Mouse (Mus musculus) forebrain, embryonic 12.5 days (tissue): ENCODE measurements around the gene Adat3. TPM values are rescaled to one million over a fixed set of nuclear protein-coding genes. Genes with fewer than 3 reads are reported as not detected.
A peak's percentile ranks its signal among the peaks of the same experiment; 100 is the strongest.

Experiments
- ATAC-seq: fragments of 200-750 bp; cut with Nextera tagmentation; 2 replicates; pipeline ENCODE4 v1.8.0; 2017; ENCODE audit warnings: moderate TSS enrichment; ENCODE audit not compliant: low FRiP score
- H3K27ac ChIP-seq: fragments of 300-500 bp; sonication (generic); 2 replicates; pipeline ENCODE4 v1.5.1; 2016; ENCODE audit warnings: mild to moderate bottlenecking
- H3K27me3 ChIP-seq: fragments of 300-500 bp; sonication (generic); 2 replicates; pipeline ENCODE4 v1.6.1; 2016; ENCODE audit warnings: mild to moderate bottlenecking
- H3K36me3 ChIP-seq: fragments of 300-500 bp; sonication (generic); replicated peaks from 2 replicates; pipeline ENCODE4 v1.6.1; 2016; ENCODE audit warnings: mild to moderate bottlenecking
- H3K4me1 ChIP-seq: fragments of 300-500 bp; sonication (generic); 2 replicates; pipeline ENCODE4 v1.6.1; 2016
- H3K4me2 ChIP-seq: fragments of 300-500 bp; sonication (generic); 2 replicates; pipeline ENCODE4 v1.6.1; 2016; ENCODE audit warnings: mild to moderate bottlenecking, moderate library complexity
- H3K4me3 ChIP-seq: fragments of 300-500 bp; sonication (generic); replicated peaks from 2 replicates; pipeline ENCODE4 v1.5.1; 2016; ENCODE audit warnings: mild to moderate bottlenecking
- H3K9ac ChIP-seq: fragments of 300-500 bp; sonication (generic); 2 replicates; pipeline ENCODE4 v1.6.1; 2016; ENCODE audit warnings: mild to moderate bottlenecking
- H3K9me3 ChIP-seq: fragments of 300-500 bp; sonication (generic); 2 replicates; pipeline ENCODE4 v1.6.1; 2016
- WGBS: fragments of 180-500 bp; shearing (Covaris S2); methylation state at CpG from one replicate; pipeline ENCODE4 v1.1.7; 2016; 5-methylcytosine and 5-hydroxymethylcytosine counted together
- polyA plus RNA-seq: library from polyadenylated mRNA; unstranded; fragments of >200 nt; fragmentation: Nextera tagmentation; extraction: Ambion mirVana; gene quantifications from 2 replicates; pipeline ENCODE4 v1.2.1, GENCODE M21; 2016

Gene Adat3
- polyA plus RNA-seq, 1 experiment from 2014 or later: 6.0 TPM

GRCm38 (mm10) chr10:80620365-80620764 lies 17.7 kb downstream of the Adat3 start:
- peaks cover 30% of the 10 kb centered on the region for H3K4me1 ChIP-seq
- H3K9me3 ChIP-seq: no peaks in the 10 kb centered on the region
- no peaks in the 10 kb centered on the region for H3K27me3 ChIP-seq
- no peak for ATAC-seq
- no peak overlapping the region for H3K9ac ChIP-seq
- H3K4me3 ChIP-seq: no peak overlapping the region
- WGBS: 90% methylated on average over 9 of the region's 9 CpGs
- peaks cover 8% of the 10 kb centered on the region for H3K36me3 ChIP-seq
- H3K27ac ChIP-seq: no peak overlapping the region
- no peak overlapping the region for H3K4me2 ChIP-seq

DNA sequence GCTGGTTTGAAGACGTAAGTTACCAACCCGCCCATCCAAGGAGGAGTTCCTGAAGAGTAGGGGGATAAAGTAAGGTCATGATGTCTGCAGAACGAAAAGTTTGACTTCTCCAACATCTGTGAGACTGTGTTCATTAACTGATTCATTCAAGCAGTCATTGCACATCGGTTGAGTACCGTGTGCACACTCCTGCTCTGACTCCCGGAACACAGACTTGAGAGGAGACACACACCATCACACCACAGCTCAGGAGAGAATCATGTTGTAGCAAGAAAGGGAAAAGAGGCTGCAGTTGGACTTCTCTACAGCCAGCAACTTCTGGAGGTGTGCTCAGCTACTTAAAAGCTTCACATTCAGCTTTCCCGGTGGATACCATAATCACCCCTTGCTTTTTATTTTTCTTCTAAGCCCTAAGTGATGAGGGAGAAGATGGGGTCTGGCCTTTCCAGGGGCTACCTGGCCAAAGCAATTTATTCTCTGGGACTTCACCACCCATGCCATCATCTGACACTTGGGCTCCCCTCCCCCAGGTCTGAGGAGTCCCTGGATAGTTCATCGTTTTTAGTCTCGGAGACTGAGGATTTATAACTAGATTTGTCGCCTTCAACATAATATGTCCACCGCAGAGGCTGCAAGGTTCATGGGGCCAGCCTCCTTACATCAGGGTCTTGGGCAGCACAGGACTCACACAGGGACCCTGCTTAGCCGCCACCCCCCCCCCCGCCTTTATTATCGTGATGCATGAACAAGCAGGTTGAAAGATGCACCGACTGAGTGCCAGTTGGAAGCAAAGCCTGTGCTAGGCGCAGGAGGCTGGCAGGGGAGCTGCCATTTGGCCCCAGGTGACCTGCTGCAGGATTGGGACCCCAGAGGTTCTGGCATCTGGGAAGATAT lies 18.4 kb downstream of the Adat3 start:
- peak overlapping the region; percentile 62 for H3K4me2 ChIP-seq
- 54% methylated on average over 16 of the region's 16 CpGs for WGBS
- no peak for ATAC-seq
- H3K4me1 ChIP-seq: peaks cover 31% of the 10 kb centered on the region
- peak overlapping the region; percentile 92 for H3K4me3 ChIP-seq
- peak overlapping the region; percentile 95 for H3K27ac ChIP-seq
- H3K36me3 ChIP-seq: peaks cover 5% of the 10 kb centered on the region; the same call in 1 of the 2 replicates
- H3K9ac ChIP-seq: peak overlapping the region; percentile 47
- no peaks in the 10 kb centered on the region for H3K9me3 ChIP-seq
- H3K27me3 ChIP-seq: no peaks in the 10 kb centered on the region

- peak overlapping the region; percentile 95 for H3K27ac ChIP-seq
- 5% methylated on average over 9 of the region's 9 CpGs for WGBS
- peak overlapping the region; percentile 47 for H3K9ac ChIP-seq
- 0 out of 2 replicates have a peak, but pooled peaks cover 3% of the 10 kb centered on the region for H3K36me3 ChIP-seq
- no peaks in the 10 kb centered on the region for H3K9me3 ChIP-seq
- no peak for ATAC-seq
- H3K4me3 ChIP-seq: peak overlapping the region; percentile 92
- H3K4me2 ChIP-seq: peak overlapping the region; percentile 62
- no peaks in the 10 kb centered on the region for H3K27me3 ChIP-seq
- H3K4me1 ChIP-seq: peaks cover 31% of the 10 kb centered on the region
Observed at GRCm38 (mm10) chr10:80621690-80621939, 18.9 kb downstream of the Adat3 start.

DNA sequence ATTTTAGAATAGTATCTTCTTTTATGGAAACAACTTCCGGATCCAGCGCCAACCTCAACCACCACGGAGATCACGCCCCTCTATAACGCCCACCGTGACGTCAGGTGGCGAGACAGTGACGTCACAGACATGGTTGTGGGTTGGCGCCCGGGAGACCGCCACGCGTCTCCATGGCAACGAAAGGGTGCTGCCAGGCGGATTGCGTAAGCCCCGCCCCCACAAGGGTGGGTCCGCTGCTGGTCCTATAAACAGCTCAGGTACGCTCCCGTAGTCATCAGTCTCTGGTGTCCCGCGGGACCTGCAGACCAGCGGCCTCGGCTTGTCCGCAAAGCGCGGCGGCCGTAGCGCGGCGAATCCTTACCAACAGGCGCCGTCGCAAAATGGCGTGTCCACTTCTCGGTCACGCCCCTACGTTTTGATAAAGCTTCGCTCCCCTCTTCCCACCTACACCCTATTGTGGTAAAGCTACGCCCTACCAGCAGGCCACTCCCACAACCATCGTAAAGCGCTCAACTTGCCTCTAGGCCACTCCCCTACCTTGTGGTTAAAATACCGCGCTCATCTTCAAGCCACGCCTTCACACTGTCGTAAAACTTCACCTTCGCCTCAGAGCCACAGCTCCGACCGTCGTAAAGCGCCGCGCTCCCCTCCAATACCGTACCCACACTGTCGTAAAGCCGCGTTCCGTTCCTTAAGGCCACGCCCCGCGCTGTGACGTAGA lies 19.4 kb downstream of the Adat3 start:
- under 1% methylated on average over 64 of the region's 64 CpGs for WGBS
- Histone ChIP-seq H3K4me1 (peaks cover 31% of the 10 kb centered on the region), H3K4me2 (peak overlapping the region; percentile 62), H3K9me3 (no peaks in the 10 kb centered on the region), H3K27ac (peak overlapping the region; percentile 95), H3K4me3 (peak overlapping the region; percentile 92), H3K36me3 (0 out of 2 replicates have a peak, but pooled peaks cover 3% of the 10 kb centered on the region), H3K27me3 (no peaks in the 10 kb centered on the region), H3K9ac (0 out of 2 replicates have a peak overlapping the region, but pooled peaks have one; percentile 95)
- ATAC-seq: peak; percentile 97

DNA sequence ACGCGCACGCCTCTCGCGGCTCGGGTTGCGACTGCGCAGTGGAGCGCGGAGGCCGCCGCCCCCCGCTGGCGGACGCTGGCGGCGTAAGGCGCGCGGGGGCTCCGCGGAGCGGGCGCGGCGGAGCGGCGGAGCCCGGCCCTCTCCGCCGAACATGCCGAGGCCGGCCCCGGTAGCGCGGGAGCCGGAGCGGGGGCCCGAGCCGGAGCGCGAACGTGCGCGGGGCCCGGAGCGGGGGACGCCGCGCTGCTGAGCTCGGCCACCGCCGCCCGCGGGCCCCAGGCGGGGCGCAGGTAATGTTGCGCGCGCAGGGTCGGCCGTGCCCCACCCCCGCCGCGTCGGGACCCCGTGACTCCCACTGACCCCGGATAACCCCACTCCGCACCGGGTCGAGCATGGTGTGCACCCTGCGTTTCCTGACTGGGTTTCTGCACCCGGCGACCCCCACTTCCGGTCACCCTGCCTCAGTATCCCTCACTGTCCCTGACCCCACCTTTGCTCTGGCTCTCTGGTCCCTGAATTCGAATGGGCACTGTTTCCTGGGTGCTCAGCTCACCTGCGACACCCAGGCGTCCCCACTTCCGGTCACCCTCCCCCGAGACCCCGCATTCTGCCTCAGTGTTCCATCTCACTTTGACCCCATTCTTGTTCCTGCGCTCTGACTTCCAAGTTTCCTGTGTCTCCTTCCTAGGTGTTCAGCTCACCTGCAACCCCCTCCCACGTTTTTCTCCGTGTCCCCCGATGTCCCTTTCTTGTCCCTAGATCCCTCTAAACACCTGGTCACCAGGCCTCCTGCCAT lies 20.2 kb downstream of the Adat3 start, which contains the start of gene Csnk1g2:
TSS of gene Csnk1g2 (plus strand) at position 178 of the 796 bp plus-strand sequence.
- Histone ChIP-seq H3K27ac (peak within 1 kb of the TSS; percentile 95), H3K4me1 (peaks cover 37% of the 10 kb centered on the region), H3K4me2 (peak within 1 kb of the TSS; percentile 97), H3K36me3 (0 out of 2 replicates have a peak, but pooled peaks cover 3% of the 10 kb centered on the region), H3K27me3 (no peaks in the 10 kb centered on the region), H3K9ac (peak within 1 kb of the TSS; percentile 95), H3K4me3 (peak within 1 kb of the TSS; percentile 92), H3K9me3 (no peaks in the 10 kb centered on the region)
- WGBS: under 1% methylated on average over 85 of the region's 85 CpGs
- no peak; the same call in 1 of the 2 replicates for ATAC-seq

DNA sequence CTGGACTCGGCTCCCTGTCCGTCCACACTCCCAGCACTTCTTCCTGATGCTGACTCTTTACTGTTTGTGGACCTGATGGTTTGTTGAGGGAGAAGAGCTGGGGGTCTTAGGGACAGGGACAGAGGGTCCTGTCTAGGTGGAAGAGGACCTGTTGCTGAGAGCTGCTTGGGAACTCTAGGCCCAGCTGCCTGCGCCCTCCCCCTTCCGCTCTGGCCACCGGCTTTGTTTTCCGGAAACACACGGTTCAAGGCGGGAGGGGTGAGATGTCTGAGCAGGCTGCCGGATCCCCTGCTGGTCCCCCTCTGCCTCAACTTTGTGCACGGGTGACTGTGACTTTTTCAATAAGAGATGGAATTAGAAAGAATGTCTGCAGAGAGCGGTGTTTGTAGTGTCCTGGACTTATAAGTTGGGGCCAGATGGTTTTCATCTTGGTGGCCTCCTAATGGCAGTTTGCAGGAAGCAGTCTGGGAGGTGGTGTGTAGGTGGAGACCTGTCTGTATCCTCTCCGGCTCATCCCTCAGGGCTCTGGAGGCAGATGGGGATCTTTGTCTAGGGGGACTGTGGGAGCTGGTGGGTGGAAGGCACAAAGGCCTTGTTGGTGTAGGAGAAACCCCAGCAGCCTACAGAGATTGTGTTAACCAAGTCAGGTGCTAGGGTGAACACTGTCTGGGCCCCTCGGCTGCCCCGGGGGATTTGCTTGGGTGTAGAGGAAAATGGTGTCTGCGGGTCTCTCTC lies 20.9 kb downstream of the Adat3 start:
- H3K4me1 ChIP-seq: peaks cover 39% of the 10 kb centered on the region
- peak overlapping the region; percentile 97 for H3K4me2 ChIP-seq
- no peak for ATAC-seq
- H3K9ac ChIP-seq: peak overlapping the region; percentile 95
- WGBS: 19% methylated on average over 15 of the region's 15 CpGs
- H3K27ac ChIP-seq: peak overlapping the region; percentile 95
- peak overlapping the region; percentile 92 for H3K4me3 ChIP-seq
- 0 out of 2 replicates have a peak, but pooled peaks cover 3% of the 10 kb centered on the region for H3K36me3 ChIP-seq
- no peaks in the 10 kb centered on the region for H3K9me3 ChIP-seq
- no peaks in the 10 kb centered on the region for H3K27me3 ChIP-seq

DNA sequence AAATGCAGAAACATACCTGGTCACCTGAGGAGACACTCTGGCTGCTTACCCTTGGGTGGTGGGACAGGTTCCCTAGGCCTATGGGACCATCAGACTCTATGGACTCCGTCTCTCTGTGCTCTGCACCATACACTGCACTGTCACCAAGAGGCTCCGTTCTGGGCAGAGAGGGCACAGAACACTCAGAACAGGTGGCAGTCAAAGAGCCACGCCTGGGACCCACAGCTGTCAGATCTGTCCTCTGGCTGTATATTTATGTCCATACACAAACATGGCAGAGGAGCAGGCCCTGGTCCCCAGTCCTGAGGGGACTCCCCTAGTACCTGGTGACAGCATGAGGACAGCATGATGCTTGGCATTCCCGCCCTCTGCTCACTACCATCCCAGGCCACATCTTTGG lies 23.1 kb downstream of the Adat3 start:
- Histone ChIP-seq H3K4me2 (no peak overlapping the region), H3K4me1 (peaks cover 41% of the 10 kb centered on the region), H3K9ac (no peak overlapping the region), H3K4me3 (no peak overlapping the region), H3K36me3 (0 out of 2 replicates have a peak, but pooled peaks cover 3% of the 10 kb centered on the region), H3K27ac (0 out of 2 replicates have a peak overlapping the region, but pooled peaks have one; percentile 8), H3K9me3 (no peaks in the 10 kb centered on the region), H3K27me3 (no peaks in the 10 kb centered on the region)
- whole genome bisulfite sequencing: 85% methylated on average over 4 of the region's 4 CpGs
- ATAC-seq: no peak

DNA sequence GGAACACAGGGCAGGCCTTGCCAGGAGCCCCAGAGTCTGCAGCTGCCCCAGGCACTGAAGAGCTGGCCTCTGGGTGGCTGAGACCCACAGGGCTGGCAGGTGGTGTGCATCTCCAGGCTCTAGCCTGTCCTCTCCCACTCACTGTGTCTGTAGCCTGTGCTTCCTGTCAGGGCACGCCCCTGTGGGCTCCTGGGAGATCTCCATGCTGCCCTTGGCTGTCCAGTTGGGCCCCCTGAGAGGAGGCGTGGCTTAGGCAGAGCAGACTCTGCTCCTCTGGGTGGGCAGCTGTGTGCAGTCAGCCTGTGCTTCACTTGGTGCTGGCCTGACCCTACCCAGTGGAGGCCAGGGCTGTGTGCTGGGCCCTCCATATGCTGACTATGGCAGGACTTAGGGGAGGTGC lies 25.0 kb downstream of the Adat3 start:
- WGBS: 77% methylated on average over 2 of the region's 2 CpGs
- Histone ChIP-seq H3K4me3 (no peak overlapping the region), H3K27me3 (no peaks in the 10 kb centered on the region), H3K27ac (no peak overlapping the region), H3K4me1 (peaks cover 35% of the 10 kb centered on the region), H3K36me3 (peaks cover 3% of the 10 kb centered on the region; the same call in 1 of the 2 replicates), H3K9ac (peak overlapping the region; percentile 21; the same call in 1 of the 2 replicates), H3K9me3 (no peaks in the 10 kb centered on the region), H3K4me2 (no peak overlapping the region)
- ATAC-seq: no peak

DNA sequence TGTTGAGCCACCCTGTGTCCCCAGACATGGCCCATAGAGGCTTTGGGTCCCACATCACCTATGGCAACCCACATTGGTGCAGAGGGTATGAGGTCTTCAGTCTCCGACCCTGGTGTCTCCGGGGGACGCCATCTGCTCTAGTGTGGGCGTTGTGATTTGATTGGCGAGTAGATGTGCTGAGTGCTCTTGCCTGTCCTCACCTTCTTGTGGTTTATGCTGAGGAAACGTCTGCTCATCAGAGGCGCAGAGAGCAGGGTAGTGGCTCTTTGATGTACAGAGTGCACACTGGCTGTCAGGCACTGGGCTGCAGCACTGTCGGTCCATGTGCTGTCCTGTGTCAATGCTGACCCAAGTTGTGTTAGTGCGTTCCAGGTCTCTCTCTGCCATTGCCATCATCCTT lies 26.2 kb downstream of the Adat3 start:
- WGBS: 89% methylated on average over 9 of the region's 9 CpGs
- no peak overlapping the region for H3K9ac ChIP-seq
- H3K4me3 ChIP-seq: no peak overlapping the region
- H3K4me1 ChIP-seq: peaks cover 26% of the 10 kb centered on the region
- no peaks in the 10 kb centered on the region for H3K9me3 ChIP-seq
- H3K27me3 ChIP-seq: no peaks in the 10 kb centered on the region
- H3K36me3 ChIP-seq: peaks cover 5% of the 10 kb centered on the region
- H3K4me2 ChIP-seq: no peak overlapping the region
- ATAC-seq: no peak
- no peak overlapping the region for H3K27ac ChIP-seq

- Histone ChIP-seq H3K4me1 (no peaks in the 10 kb centered on the region; the same call in 1 of the 2 replicates), H3K27ac (no peak overlapping the region), H3K36me3 (peaks cover 66% of the 10 kb centered on the region), H3K9ac (no peak overlapping the region), H3K9me3 (no peaks in the 10 kb centered on the region), H3K4me2 (no peak overlapping the region), H3K4me3 (no peak overlapping the region), H3K27me3 (no peaks in the 10 kb centered on the region)
- WGBS: 94% methylated on average over 6 of the region's 6 CpGs
- no peak for ATAC-seq
Observed at GRCm38 (mm10) chr10:80635345-80635744, 32.7 kb downstream of the Adat3 start.

- H3K9me3 ChIP-seq: no peaks in the 10 kb centered on the region
- no peak overlapping the region for H3K4me3 ChIP-seq
- no peak for ATAC-seq
- no peaks in the 10 kb centered on the region for H3K4me1 ChIP-seq
- H3K4me2 ChIP-seq: no peak overlapping the region
- WGBS: 91% methylated on average over 10 of the region's 10 CpGs
- peaks cover 78% of the 10 kb centered on the region for H3K36me3 ChIP-seq
- H3K27ac ChIP-seq: no peak overlapping the region
- no peak overlapping the region for H3K9ac ChIP-seq
- H3K27me3 ChIP-seq: no peaks in the 10 kb centered on the region
Observed at GRCm38 (mm10) chr10:80646936-80647335, 44.3 kb downstream of the Adat3 start.
